Mouse (Mus musculus): Measurements from ENCODE around the gene Lgi4.

The Lgi4 gene

DNA sequence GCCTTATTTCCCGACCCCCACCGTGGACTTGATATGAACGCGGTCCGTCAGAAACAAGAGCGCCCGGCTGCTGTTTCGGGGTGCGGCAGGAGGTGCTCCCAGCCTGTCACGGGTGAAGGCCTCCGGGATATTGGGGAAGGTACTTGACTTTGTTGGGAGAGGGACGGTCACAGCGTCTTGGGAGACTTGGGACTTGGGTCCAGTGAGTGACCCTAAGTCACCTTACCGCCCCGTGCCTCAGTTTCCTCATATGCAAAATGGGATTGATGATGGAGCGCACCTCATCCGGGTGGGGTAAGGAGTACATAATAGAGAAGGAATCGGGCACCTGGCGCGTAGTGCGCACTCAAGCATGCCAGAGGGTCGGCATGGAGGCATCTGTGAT is 6.9 kb upstream of the Lgi4 start:
- no peak for DNase-seq (ENCODE audit: low read depth)

DNA sequence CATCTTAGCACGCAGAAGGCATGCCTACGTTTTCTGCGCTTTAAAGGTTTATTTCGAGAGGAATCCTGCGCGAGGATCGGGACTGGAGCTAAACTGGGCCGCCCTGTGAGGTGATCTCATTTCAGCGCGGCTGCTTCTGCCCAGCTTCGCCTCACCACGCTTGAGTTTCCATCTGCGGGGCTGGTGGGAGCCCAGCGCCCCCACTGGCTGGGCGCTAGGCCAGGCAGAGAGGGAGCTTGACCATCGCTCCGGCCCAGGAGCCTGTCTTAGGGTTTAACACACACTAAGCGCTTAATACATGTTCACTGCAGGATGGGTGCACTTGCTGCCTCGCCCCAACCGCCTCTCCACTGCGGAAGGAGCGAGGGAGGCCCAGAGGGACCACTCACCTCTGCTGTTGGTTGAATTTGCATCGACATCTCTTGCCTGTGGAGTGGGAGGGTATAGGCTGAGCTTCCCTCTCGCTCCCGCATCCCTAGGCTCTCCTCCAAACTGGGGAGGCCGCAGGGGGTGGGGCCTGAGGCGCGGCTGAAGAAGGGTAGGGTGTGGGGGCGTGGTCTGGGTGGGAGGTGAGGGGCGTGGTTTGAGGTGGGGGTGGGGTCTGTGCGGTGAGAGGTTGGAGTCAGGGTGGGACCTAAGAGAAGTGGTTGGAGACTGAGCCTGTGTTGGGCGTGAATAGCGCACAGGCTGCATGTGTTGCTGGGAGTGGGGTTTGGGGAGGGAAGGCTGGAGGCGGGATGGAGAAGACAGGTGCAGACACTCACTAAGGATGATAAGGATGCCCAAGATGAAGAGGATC is 6.3 kb upstream of the Lgi4 start:
- DNase-seq (ENCODE audit: low read depth), result no peak

DNA sequence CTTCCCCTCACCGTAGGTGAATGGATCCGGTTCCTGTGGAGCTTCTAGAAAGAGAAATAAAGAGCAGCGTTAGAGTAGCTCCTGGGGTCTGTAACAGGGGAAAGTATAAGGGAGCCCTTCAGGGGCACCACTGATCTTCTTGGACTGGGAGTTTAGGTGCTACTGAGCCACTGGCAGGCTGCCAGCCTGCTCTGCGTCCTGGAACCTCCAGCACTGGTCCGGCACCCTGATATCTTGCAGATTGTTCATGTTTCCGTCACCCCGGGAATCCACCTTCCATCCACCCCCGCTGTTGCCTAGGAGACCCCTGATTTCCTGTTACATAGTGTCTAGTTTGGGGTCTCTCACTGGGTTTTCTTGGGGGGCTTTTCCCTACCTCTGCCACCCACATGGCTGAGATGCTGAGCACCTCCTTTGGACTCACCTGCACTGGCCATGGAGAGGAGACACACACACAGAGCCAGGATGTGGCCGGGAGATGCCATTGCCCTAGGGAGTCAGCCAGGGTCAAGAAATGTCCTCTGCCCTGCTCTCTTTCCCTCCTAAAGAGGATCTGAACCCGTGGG is 5.2 kb upstream of the Lgi4 start:
- DNase-seq (ENCODE audit: low read depth), result no peak

DNA sequence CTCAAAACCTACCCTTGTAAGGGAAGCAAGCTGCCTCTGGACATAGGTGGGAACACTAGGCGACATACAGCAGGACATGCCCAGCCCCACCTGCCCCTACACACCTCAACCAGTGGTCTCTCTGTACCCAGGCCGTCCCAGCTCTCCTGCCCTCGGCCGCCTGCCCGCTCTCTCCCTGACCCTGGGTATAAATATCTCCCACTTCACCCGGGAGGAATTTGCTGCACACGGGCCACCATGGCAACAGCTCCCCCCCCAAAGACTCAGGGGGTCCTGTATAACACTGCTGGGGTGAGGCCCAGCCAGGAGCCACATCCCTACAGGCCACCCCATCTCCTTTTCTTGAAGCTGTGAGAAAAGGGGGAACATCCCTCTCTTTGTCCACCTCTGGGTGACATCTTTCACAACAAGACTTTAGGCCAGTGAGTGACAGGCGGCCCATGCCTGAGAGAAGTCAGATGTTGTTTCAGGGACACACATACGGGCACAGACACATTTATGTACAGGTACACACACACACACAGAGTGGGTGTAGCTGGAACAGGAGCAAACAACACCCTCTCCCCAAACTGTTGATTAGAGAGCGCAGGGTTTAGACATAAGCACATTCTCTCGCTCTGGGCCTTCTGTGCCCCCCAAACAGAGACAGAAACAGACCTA is 4.4 kb upstream of the Lgi4 start:
- no peak for DNase-seq (ENCODE audit: low read depth)

DNA sequence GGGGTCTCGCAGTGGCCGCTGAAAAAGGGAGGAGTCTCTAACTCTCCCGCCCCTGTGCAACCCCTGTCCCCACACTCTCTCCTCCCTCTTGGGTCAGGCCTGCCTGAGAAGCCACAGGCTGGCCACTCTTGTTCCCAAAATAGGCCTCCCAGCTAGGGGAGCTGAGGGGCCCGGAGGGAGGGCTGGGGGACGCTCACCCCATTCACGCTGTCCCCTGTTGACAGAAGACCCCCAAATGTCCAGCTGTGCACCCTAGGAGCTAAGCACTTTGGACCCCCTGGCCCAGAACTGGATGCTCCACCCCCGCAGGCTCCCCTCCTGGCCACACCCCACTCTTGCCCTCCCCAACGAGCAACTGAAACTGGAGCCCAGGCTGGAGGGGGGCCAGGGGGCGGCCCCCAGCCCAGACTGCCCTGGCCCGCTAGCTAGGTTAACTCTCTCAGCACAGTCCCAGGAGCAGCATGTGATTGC is 3.8 kb upstream of the Lgi4 start:
- peak; percentile 72 for DNase-seq (ENCODE audit: low read depth)

DNA sequence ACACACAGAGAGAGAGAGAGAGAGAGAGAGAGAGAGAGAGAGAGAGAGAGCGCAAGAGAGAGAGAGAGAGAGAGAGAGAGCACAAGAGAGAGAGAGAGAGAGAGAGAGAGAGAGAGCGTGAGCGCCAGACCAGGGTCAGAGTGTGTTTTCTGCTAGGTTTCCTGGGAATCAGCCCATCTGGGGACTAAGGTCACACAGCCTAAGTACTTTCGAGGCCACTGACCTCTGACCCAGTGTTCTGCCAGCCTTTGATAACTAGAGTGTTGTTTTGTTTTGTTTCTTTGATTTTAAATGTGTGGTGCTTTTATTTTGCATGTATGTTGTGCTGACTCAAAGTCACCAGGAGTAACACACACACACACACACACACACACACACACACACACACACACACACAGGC is 3.3 kb upstream of the Lgi4 start:
- DNase-seq (ENCODE audit: low read depth), result no peak

DNA sequence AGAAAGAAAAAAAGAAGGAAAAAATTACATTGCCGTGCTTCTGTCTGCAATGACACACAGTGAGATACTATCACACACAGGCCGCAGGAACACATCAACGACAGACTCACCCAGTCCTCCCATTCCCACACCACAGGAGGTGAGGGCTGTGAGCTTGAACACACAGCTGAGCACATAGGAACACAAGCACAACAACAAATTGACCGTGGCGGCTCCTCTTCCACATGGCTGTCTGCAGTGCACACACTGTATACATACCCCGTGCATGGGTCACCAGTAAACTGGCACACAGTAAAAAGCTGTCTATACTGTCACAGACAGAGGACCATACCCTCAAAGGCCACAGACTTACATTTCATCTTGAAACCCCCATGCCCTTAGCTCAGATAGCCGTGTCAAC is 2.7 kb upstream of the Lgi4 start:
- no peak for DNase-seq (ENCODE audit: low read depth)

DNA sequence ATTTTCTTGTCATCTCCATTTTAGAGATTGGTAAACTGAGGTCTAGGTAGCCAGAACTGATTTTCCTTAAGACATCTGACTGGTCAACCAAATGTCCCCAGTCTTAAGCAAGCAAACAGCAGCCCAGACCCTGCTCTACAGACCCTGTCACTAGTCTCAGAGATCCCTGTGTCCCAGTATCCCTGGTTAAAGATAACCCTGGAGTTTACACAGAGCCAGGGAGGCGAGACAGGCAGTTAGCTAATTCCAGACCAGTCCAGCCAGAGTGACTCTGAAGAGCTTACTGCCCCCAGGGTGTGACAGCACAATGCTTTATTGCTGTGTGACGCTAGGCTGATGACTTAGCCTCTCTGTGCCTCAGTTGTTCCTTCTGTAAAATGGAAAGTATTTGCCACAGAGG is 2.1 kb upstream of the Lgi4 start, which contains the start of gene Fxyd1:
Fxyd1 (minus strand) TSS at position 129 of the 400 bp plus-strand sequence.
- no peak for DNase-seq (ENCODE audit: low read depth)

DNA sequence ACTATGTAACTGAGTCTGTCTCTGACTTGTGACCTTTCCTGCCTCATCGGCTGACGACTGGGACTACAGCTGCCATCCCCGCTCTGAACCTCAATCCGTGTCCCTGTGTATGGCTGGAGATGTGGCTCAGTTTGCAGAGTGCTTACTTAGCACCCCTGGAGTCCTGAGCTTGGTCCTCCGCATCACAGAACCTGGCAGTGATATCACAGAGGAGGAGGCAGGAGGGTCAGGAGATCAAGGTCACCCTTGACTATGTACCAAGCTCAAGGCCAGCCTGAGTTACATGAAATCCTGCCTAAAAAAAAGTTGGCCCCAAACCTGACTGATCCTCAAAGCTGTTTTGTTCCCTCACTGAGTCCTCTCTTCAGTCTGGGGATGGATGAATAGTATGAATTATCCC is 1.4 kb upstream of the Lgi4 start:
- DNase-seq (ENCODE audit: low read depth), result no peak

DNA sequence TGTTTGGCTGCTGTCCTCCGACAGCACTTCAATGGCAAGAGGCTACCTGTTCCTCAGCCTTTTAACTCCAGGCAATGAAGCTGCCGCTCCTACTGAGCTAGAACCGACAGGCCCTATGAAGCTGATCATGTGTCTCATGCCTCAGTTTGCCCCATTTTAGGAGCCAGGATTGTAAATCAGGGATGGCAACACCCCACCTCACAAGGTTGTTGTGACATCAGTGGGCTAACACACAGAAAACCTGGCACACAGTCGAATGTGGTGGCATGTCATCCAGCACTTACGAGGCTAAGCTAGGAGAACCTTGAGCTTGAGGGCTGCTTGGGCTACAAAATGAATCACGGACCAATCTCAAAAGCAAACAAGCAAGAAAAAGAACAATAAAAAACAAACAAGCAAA is 931 bp upstream of the Lgi4 start:
- no peak for DNase-seq (ENCODE audit: low read depth)

DNA sequence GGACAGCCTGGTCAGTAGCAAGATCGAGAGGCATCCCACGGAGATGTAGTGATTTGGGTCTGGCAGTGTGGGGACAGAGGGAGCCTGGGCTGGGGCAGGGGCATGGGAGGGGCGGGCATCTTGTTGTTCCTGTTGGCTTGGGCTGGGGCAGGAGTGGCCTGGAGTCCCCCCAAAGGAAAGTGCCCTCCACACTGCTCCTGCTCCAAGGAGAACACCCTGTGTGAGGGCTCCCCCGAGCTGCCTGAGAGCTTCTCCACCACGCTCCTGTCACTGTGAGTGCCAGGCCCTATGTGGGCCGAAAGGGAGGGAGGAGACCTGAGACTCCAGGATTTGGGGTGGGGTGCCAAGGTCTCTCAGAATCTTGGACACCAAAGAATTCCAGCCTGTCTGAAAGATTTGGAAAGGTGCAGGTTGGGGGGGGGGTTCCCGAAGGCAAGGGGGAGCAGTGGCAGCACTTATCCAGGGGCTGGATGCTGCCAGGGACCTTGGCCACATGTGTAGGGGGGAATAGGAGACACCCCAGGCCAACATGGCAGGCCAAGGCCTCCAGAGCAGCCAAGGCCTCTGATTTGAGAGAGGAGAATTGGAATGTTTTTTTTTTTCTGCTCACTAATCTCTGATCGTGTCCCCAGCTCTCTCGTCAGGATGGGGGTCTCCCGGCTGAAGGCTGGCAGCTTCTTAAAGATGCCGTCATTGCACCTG is 928 bp downstream of the Lgi4 start:
- DNase-seq (ENCODE audit: low read depth), result no peak

DNA sequence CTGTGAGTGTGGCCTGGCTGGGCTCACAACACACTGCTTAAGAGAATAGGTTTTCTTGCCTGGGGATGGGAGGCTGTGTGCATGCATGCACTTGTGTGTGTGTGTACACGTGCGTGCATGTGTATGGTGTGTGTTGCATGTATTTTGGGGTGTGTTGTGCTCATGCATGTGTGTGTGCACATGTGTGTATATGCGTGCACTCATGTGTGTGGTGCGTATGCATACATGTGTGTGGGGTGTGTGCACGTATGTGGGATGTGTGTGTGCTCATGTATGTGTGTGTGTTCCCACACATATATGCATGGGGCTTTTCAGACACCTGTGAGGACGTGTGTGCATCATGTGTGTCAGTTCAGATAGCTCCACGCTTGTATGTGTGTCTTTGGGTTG is 1.5 kb downstream of the Lgi4 start:
- DNase-seq (ENCODE audit: low read depth), result no peak

DNA sequence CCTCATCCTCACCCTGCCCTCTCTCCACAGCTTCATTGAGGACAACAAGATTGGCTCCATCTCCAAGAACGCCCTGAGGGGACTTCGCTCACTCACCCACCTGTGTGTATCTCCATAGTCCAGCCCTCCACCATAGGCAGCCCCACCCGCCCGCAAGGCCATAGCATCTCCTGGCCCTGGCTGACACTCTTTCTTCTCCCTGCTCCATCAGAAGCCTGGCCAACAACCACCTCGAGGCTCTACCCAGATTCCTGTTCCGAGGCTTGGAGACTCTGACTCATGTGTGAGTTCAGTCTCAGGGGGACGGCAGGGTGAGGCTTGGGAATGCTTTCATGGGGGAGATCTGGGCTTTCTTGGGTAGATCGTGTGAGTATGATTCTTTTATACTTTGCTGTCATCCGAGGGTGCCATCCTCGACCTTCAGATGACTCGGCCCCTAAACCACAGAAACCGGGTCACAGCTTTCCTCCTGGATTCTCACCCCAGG is 4.0 kb downstream of the Lgi4 start:
- DNase-seq (ENCODE audit: low read depth), result peak; percentile 81

DNA sequence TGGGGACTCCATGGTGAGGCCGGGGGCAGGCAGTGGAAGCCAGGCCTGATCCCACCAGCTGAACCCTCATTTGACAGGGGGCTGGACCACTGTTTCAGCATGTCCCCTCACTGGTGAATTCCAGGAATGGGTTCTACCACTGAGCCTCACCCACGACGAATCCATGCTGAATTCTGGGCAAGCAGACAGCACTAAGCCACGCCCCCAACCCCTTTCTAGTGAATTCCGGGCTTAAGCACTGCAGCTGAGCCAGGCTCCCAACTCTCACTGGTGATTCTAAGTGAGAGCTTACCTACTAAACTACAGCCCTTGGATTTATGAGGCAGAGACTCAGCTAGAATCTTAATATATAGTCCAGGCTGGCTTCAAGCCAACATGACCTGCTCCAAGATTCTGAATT is 8.7 kb downstream of the Lgi4 start:
- peak; percentile 64 for DNase-seq (ENCODE audit: low read depth)

DNA sequence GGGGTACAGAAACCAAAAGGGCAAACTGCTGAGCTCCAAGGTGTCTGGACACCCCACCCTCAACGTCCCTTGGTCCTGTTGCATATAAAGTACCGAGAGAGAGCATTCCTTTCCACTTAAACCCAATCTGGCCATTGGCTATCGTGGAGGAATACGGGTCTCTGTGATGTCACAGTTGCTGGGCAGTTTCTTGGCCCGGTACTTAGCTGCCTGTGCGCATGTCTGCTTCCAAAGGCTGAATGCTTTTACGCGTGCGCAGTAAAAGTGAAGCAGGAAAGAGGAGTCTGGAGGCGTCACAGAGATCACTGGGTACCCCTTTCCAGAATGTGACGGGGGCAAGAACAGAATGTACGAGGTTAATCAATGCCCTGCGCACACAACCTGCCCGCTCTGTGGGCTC is 10.3 kb downstream of the Lgi4 start:
- DNase-seq (ENCODE audit: low read depth), result no peak

DNA sequence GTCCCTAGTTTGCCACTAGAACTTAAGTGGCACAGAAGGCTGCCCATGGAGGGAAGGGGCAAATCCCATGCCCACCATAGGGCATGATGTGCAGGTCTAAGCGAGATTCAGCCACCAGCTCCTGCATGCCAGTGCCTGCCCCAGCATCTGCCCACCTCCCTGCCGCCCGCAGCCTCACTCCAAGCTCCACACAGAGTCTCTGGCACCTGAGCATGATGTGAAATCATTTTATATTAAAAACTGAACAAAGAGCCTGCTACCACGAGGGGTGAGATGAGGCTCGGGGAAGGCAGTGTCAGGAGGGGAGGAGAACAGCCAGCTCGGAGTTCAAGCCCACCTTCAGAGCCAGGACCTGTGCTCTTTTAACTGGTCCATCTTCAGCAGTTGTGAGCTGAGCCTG is 11.2 kb downstream of the Lgi4 start:
- no peak for DNase-seq (ENCODE audit: low read depth)

DNA sequence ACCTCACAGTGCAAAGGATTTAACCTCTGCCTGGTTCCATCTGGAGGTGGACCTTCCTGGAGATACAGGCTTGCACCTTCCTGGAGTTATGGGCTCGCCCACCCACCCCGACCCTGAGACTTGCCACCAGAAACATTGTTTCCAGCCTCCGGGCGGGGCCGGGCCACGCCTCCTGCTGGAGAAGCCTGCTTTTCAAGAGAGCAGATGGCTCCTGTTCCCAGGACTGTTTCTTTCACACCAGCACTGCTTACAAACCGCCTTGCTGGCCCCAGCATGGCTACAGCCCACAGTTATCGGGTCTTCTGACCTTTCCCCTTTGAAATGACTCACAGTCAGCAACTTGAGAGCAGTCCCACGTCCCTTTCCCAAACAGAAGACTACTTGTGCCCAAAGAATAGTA is 13.2 kb downstream of the Lgi4 start:
- DNase-seq (ENCODE audit: low read depth), result no peak

DNA sequence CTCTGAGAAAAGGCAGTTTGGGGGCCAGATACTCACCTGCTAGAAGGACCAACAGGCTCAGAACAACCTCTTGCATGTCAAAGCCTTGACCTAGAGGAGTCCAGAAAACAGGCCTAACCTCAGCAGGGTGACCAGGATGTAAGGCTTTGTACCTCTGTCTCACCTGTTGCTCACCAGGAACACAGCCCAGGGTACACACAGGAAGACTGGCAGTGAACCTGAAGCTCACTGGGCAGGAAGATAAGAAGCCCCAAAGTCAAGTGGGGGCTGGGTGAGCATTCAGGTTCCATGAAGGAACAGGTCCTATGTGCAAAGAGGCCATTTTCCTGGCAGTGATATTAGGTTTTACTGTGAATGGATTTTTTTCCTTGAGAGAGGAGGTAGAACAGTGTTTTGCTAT is 14.4 kb downstream of the Lgi4 start:
- no peak for DNase-seq (ENCODE audit: low read depth)

DNA sequence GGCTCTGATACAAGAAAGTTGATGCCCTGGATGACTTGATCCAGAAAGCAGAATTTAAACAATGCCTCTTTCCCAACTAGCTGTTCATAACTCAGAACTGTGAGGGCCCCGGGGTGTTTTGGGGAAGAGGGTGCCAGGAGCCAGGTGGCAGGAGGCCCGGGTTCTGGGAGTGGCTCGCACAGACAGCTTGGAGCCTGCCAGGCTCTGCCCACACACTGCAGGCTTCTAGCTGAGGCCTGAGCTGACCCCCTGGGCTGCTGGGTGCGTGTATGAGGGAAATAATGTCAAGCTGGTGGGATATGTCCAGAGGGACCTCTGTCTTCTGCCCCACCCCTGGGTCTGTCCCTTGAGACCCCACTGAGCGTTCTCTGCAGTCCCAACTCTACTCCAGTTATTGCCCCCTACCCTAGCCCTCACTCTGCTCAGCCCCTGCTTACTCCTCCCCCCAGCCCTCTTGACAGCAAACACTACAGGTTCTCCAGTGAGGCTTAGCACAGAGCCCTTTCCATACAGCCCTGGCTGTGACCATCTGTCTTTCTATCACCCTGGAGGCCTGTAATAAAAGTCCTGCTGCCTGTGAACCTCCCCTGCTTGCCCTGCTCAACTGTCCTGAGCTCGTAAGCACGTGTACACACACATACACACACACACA is 15.0 kb downstream of the Lgi4 start:
- no peak for DNase-seq (ENCODE audit: low read depth)

DNA sequence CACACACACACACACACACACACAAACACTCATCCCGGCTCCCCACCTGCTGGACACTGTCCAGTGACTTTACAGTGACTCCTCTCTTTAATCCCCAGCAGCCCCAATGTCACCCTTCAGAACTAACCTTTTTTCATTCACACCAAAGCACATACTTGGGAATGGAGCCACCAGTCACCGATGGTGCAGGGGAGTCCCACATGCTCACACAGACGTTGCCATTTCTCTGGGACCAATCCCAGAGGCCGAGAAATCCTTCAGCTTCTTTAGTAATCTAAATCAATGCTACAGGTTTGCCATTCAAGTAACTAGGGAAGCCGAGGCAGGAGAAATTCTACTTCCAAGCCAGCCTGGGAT is 15.5 kb downstream of the Lgi4 start:
- no peak for DNase-seq (ENCODE audit: low read depth)

DNA sequence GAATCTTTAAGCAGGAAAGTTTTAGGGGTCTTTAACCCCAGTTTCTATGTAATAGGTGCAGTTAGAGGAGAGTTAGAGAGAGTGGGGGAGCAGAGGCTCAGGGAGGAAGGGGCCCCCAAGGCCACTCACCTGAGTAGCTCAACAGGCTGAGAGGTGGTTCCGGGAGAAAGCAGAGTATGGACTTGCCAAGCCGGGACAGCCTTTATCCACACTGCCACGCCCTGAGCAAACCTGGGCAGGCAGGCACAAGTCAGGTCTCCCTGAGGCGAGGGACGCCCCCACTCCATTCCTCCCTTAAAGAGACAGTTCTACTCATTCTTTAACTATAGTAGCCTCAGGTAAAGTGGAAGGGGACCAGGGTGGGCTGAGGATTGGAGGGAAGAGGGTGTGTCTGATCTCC is 17.4 kb downstream of the Lgi4 start, which contains the start of gene Fxyd3:
Fxyd3 (minus strand) TSS at position 213 of the 400 bp plus-strand sequence.
- DNase-seq (ENCODE audit: low read depth), result no peak

DNA sequence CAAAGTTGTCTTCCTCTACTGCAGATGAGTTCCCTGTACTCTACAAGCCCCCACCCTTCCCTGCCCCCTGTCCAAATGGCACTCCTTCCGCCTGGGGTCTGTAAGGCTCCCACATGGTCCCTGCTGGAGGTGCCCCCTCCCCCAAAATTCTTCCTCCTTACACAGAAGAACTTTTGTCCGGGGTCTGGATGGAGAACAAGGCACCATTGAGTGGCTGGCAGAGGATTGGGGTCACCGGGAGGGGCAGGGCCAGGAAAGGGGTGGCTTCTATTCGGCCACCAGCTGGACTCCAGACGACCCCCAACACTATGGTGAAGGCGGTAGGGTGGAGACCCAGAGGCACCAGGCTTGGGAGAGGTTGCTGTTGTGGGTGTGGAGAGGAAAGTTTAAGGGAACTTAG is 18.3 kb downstream of the Lgi4 start:
- no peak for DNase-seq (ENCODE audit: low read depth)
